Mouse (Mus musculus): Measurements from ENCODE around the gene Gpc6. TPM values are rescaled to one million over a fixed set of nuclear protein-coding genes. Genes with fewer than 3 reads are reported as not detected.

The Gpc6 gene
- polyA plus RNA-seq, 1 experiment from 2014 or later = 36.7 TPM

DNA sequence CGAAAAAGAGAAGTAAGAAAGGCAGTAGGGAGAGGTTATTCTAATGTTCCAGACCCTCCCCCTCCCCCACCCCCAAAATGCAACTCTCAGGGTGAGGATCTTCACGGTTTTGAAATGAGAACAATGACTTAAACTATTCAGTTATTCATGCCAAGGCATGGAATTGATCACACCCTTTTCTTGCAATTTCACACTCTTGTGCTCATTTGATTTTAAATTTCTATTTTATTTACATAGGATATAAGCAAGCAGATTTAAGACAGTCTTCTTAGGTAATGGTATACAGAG is 379.6 kb downstream of the Gpc6 start:
- Histone ChIP-seq H3K9ac (ENCODE audit: low read length) (no peak overlapping the region), H3K27ac (ENCODE audit: low read depth, low read length) (no peak overlapping the region), H3K4me2 (ENCODE audit: low read depth, low read length, severe bottlenecking) (no peak overlapping the region), H3K4me3 (ENCODE audit: low read depth, low read length) (no peak overlapping the region), H3K27me3 (ENCODE audit: control insufficient read depth, insufficient read depth, low read length) (no peaks in the 10 kb centered on the region), H3K9me3 (ENCODE audit: control insufficient read depth, low read length) (no peaks in the 10 kb centered on the region), H3K36me3 (ENCODE audit: control insufficient read depth, insufficient read depth, low read length) (no peaks in the 10 kb centered on the region), H3K4me1 (replicated peaks; ENCODE audit: control insufficient read depth, insufficient read depth, low read length) (no peaks in the 10 kb centered on the region)
- DNase-seq (ENCODE audit: low spot score) = no peak
- ATAC-seq (replicated peaks; ENCODE audit: low FRiP score) = no peak
- WGBS = 73% methylated on average over 2 of the region's 2 CpGs

DNA sequence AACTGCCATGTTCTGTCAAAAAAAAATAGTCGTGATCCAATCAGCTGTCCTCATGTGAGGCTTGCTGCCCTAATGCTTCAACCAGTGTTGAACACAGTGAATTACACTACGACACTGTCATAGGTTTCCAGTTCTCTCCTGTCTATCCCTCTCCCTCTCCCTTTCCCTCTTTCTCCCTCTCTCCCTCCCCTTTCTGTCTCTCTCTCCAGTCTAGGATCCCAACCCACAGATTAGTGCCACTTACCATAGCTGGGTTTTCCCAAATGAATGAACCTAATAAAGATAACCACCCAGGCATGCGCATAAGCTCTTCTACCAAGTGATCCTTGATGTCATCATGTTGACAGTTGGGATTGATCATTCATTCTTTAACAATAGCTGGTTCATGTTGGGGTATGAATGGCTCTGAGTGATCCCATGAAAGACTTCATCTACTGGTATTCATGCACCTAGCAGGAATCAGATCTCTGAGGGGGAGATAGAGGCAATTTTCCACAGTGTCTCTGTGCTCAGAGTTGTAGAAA is 384.9 kb downstream of the Gpc6 start:
- DNase-seq (ENCODE audit: low spot score) (no peak), ATAC-seq (replicated peaks; ENCODE audit: low FRiP score) (no peak)
- no peaks in the 10 kb centered on the region for H3K27me3 ChIP-seq (ENCODE audit: control insufficient read depth, insufficient read depth, low read length)
- H3K36me3 ChIP-seq (ENCODE audit: control insufficient read depth, insufficient read depth, low read length) = no peaks in the 10 kb centered on the region
- H3K4me2 ChIP-seq (ENCODE audit: low read depth, low read length, severe bottlenecking) = no peak overlapping the region
- H3K9me3 ChIP-seq (ENCODE audit: control insufficient read depth, low read length) = no peaks in the 10 kb centered on the region
- no peaks in the 10 kb centered on the region for H3K4me1 ChIP-seq (replicated peaks; ENCODE audit: control insufficient read depth, insufficient read depth, low read length)
- H3K9ac ChIP-seq (ENCODE audit: low read length) = no peak overlapping the region
- no peak overlapping the region for H3K4me3 ChIP-seq (ENCODE audit: low read depth, low read length)
- H3K27ac ChIP-seq (ENCODE audit: low read depth, low read length) = no peak overlapping the region
- WGBS = 63% methylated on average over 3 of the region's 3 CpGs

DNA sequence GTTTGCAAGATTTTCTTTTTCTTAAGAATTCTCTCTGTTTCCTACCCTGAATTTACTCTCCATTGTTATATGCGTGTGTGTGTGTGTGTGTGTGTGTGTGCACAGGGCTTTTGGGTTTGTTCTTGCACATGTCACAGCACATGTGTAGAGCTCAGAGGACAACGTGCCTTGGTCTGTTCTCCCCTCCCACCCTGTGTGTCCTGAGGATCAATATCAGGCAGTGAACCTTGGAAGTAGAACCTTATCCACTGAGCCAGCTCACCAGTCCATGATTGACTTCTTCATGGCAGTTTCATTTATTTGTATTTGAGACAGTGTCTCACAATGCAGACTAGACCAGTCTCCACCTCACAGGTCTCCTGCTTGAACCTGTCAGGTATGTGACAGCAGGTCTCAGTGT is 399.1 kb downstream of the Gpc6 start:
- DNase-seq (ENCODE audit: low spot score) (no peak), ATAC-seq (replicated peaks; ENCODE audit: low FRiP score) (no peak)
- Histone ChIP-seq H3K27ac (ENCODE audit: low read depth, low read length) (no peak overlapping the region), H3K4me3 (ENCODE audit: low read depth, low read length) (no peak overlapping the region), H3K36me3 (ENCODE audit: control insufficient read depth, insufficient read depth, low read length) (no peaks in the 10 kb centered on the region), H3K4me2 (ENCODE audit: low read depth, low read length, severe bottlenecking) (no peak overlapping the region), H3K9ac (ENCODE audit: low read length) (no peak overlapping the region), H3K27me3 (ENCODE audit: control insufficient read depth, insufficient read depth, low read length) (no peaks in the 10 kb centered on the region), H3K4me1 (replicated peaks; ENCODE audit: control insufficient read depth, insufficient read depth, low read length) (no peaks in the 10 kb centered on the region), H3K9me3 (ENCODE audit: control insufficient read depth, low read length) (no peaks in the 10 kb centered on the region)
- WGBS = 80% methylated on average over 2 of the region's 2 CpGs

DNA sequence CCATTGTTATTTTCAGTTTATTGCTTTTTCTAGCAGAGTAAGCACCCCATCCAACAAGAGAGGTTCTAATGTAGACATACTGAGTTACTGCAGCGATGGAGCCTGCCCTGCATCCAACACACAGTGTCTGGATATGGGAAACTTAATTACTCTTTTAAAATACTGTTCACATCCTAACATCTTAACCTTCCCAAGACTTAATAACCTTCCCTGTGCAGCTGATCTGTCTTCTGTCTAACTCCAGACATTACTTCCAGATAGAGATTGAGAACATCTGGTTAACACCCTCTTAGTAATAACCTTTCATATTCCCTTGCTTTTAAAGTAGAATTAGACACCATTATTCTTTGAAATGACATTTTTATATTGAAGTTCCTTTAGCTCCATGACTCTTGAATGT is 407.1 kb downstream of the Gpc6 start:
- H3K27ac ChIP-seq (ENCODE audit: low read depth, low read length) = no peak overlapping the region
- no peaks in the 10 kb centered on the region for H3K27me3 ChIP-seq (ENCODE audit: control insufficient read depth, insufficient read depth, low read length)
- ATAC-seq (replicated peaks; ENCODE audit: low FRiP score) (no peak), DNase-seq (ENCODE audit: low spot score) (no peak)
- H3K4me2 ChIP-seq (ENCODE audit: low read depth, low read length, severe bottlenecking) = no peak overlapping the region
- no peaks in the 10 kb centered on the region for H3K4me1 ChIP-seq (replicated peaks; ENCODE audit: control insufficient read depth, insufficient read depth, low read length)
- no peak overlapping the region for H3K4me3 ChIP-seq (ENCODE audit: low read depth, low read length)
- 93% methylated on average over 1 of the region's 1 CpGs for WGBS
- H3K36me3 ChIP-seq (ENCODE audit: control insufficient read depth, insufficient read depth, low read length) = no peaks in the 10 kb centered on the region
- no peaks in the 10 kb centered on the region for H3K9me3 ChIP-seq (ENCODE audit: control insufficient read depth, low read length)
- H3K9ac ChIP-seq (ENCODE audit: low read length) = no peak overlapping the region

DNA sequence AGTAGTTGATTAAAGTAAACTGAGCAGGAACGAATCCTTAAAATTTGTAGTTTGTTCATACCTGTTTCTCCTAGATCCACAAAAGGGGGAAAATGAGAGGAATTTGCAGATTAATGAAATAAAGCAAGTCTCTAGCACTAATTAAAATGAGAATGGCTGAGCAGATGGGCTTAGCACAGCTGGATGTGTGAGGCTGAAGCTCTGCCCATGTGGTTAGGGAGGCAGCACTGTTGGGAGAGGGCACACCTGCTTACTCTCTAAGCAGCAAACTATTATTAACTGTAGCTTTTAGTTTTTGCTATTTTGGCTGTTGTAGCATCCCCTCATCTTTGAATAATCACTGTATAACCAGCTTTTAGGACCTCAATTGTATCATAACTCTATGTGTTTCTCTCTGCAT is 412.2 kb downstream of the Gpc6 start:
- no peak for DNase-seq (ENCODE audit: low spot score)
- H3K9me3 ChIP-seq (ENCODE audit: control insufficient read depth, low read length) = no peaks in the 10 kb centered on the region
- H3K27ac ChIP-seq (ENCODE audit: low read depth, low read length) = no peak overlapping the region
- H3K4me1 ChIP-seq (replicated peaks; ENCODE audit: control insufficient read depth, insufficient read depth, low read length) = no peaks in the 10 kb centered on the region
- ATAC-seq (replicated peaks; ENCODE audit: low FRiP score) = no peak
- H3K27me3 ChIP-seq (ENCODE audit: control insufficient read depth, insufficient read depth, low read length) = no peaks in the 10 kb centered on the region
- no peak overlapping the region for H3K4me3 ChIP-seq (ENCODE audit: low read depth, low read length)
- no peaks in the 10 kb centered on the region for H3K36me3 ChIP-seq (ENCODE audit: control insufficient read depth, insufficient read depth, low read length)
- no peak overlapping the region for H3K4me2 ChIP-seq (ENCODE audit: low read depth, low read length, severe bottlenecking)
- 25% methylated on average over 1 of the region's 1 CpGs for WGBS
- H3K9ac ChIP-seq (ENCODE audit: low read length) = no peak overlapping the region

DNA sequence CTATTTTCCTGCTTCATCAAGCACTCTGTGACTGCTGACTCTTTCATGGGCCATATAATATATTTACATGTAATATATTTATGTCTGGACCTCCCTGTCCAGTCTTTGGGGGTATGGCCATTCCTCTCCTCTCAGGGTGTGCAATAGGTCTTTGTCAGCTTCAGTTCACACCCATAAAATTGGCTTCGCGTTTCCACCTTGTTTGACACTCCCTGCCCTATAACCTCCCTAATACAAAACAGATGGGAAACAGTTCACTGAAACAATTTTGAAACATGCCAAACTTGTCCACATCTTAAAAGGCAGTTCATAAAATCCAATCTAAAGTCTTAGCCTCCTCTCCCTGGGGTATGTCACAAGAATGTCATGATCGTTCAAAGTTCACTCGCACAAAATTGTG is 415.4 kb downstream of the Gpc6 start:
- DNase-seq (ENCODE audit: low spot score) (no peak), ATAC-seq (replicated peaks; ENCODE audit: low FRiP score) (no peak)
- Histone ChIP-seq H3K9ac (ENCODE audit: low read length) (no peak overlapping the region), H3K4me2 (ENCODE audit: low read depth, low read length, severe bottlenecking) (no peak overlapping the region), H3K9me3 (ENCODE audit: control insufficient read depth, low read length) (no peaks in the 10 kb centered on the region), H3K4me3 (ENCODE audit: low read depth, low read length) (no peak overlapping the region), H3K36me3 (ENCODE audit: control insufficient read depth, insufficient read depth, low read length) (no peaks in the 10 kb centered on the region), H3K27me3 (ENCODE audit: control insufficient read depth, insufficient read depth, low read length) (no peaks in the 10 kb centered on the region), H3K27ac (ENCODE audit: low read depth, low read length) (no peak overlapping the region), H3K4me1 (replicated peaks; ENCODE audit: control insufficient read depth, insufficient read depth, low read length) (no peaks in the 10 kb centered on the region)
- WGBS = 83% methylated on average over 4 of the region's 4 CpGs

- H3K4me1 ChIP-seq (replicated peaks; ENCODE audit: control insufficient read depth, insufficient read depth, low read length) = no peaks in the 10 kb centered on the region
- 80% methylated on average over 6 of the region's 6 CpGs for WGBS
- no peaks in the 10 kb centered on the region for H3K27me3 ChIP-seq (ENCODE audit: control insufficient read depth, insufficient read depth, low read length)
- H3K4me3 ChIP-seq (ENCODE audit: low read depth, low read length) = no peak overlapping the region
- ATAC-seq (replicated peaks; ENCODE audit: low FRiP score) (no peak), DNase-seq (ENCODE audit: low spot score) (no peak)
- H3K27ac ChIP-seq (ENCODE audit: low read depth, low read length) = no peak overlapping the region
- H3K9ac ChIP-seq (ENCODE audit: low read length) = no peak overlapping the region
- no peaks in the 10 kb centered on the region for H3K36me3 ChIP-seq (ENCODE audit: control insufficient read depth, insufficient read depth, low read length)
- H3K9me3 ChIP-seq (ENCODE audit: control insufficient read depth, low read length) = no peaks in the 10 kb centered on the region
- no peak overlapping the region for H3K4me2 ChIP-seq (ENCODE audit: low read depth, low read length, severe bottlenecking)
These were observed 419.4 kb downstream of the Gpc6 start for GRCm38 (mm10) chr14:117344505-117344904.

GRCm38 (mm10) chr14:117346372-117346885 is 421.3 kb downstream of the Gpc6 start:
- Histone ChIP-seq H3K4me1 (replicated peaks; ENCODE audit: control insufficient read depth, insufficient read depth, low read length) (no peaks in the 10 kb centered on the region), H3K9ac (ENCODE audit: low read length) (no peak overlapping the region), H3K4me3 (ENCODE audit: low read depth, low read length) (no peak overlapping the region), H3K27ac (ENCODE audit: low read depth, low read length) (no peak overlapping the region), H3K36me3 (ENCODE audit: control insufficient read depth, insufficient read depth, low read length) (no peaks in the 10 kb centered on the region), H3K27me3 (ENCODE audit: control insufficient read depth, insufficient read depth, low read length) (no peaks in the 10 kb centered on the region), H3K9me3 (ENCODE audit: control insufficient read depth, low read length) (no peaks in the 10 kb centered on the region), H3K4me2 (ENCODE audit: low read depth, low read length, severe bottlenecking) (no peak overlapping the region)
- DNase-seq (ENCODE audit: low spot score) (no peak), ATAC-seq (replicated peaks; ENCODE audit: low FRiP score) (0 out of 2 replicates have a peak, but pooled peaks have one; percentile 36)
- 74% methylated on average over 6 of the region's 6 CpGs for WGBS

GRCm38 (mm10) chr14:117351296-117351695 is 426.2 kb downstream of the Gpc6 start:
- H3K4me3 ChIP-seq (ENCODE audit: low read depth, low read length) = no peak overlapping the region
- no peak overlapping the region for H3K27ac ChIP-seq (ENCODE audit: low read depth, low read length)
- WGBS = 81% methylated on average over 7 of the region's 7 CpGs
- no peak for ATAC-seq (replicated peaks; ENCODE audit: low FRiP score)
- no peaks in the 10 kb centered on the region for H3K36me3 ChIP-seq (ENCODE audit: control insufficient read depth, insufficient read depth, low read length)
- H3K4me2 ChIP-seq (ENCODE audit: low read depth, low read length, severe bottlenecking) = no peak overlapping the region
- H3K9ac ChIP-seq (ENCODE audit: low read length) = no peak overlapping the region
- no peaks in the 10 kb centered on the region for H3K9me3 ChIP-seq (ENCODE audit: control insufficient read depth, low read length)
- H3K4me1 ChIP-seq (replicated peaks; ENCODE audit: control insufficient read depth, insufficient read depth, low read length) = no peaks in the 10 kb centered on the region
- H3K27me3 ChIP-seq (ENCODE audit: control insufficient read depth, insufficient read depth, low read length) = no peaks in the 10 kb centered on the region
- DNase-seq (ENCODE audit: low spot score) = no peak

All from forebrain, embryonic 11.5 days (tissue).